Mouse (Mus musculus): Measurements from ENCODE around the gene Arl3.
"Not testable (repeated sequence)": the region's sequence is repeated elsewhere in the genome, so short reads cannot be mapped to it uniquely, and the experiment has no call there.

Arl3 gene

GRCm38 (mm10) chr19:46587823-46588508 lies 15.0 kb upstream of the Arl3 start:
- DNase-seq, result peak; percentile 81

- DNase-seq, result no peak
These were observed 2.2 kb upstream of the Arl3 start for GRCm38 (mm10) chr19:46575196-46575595.

GRCm38 (mm10) chr19:46573990-46574389 lies 992 bp upstream of the Arl3 start:
- peak; percentile 32 for DNase-seq

GRCm38 (mm10) chr19:46572548-46572947 lies 450 bp downstream of the Arl3 start:
- no peak for DNase-seq

- DNase-seq, result no peak
These were observed 1.1 kb downstream of the Arl3 start for GRCm38 (mm10) chr19:46571878-46572244.

- DNase-seq, result not testable (repeated sequence)
These were observed 1.7 kb downstream of the Arl3 start for GRCm38 (mm10) chr19:46571211-46571877.

GRCm38 (mm10) chr19:46564043-46564462 lies 8.9 kb downstream of the Arl3 start:
- DNase-seq, result no peak

- DNase-seq, result no peak
These were observed 9.4 kb downstream of the Arl3 start for GRCm38 (mm10) chr19:46563603-46564002.

- peak; percentile 83 for DNase-seq
These were observed 10.2 kb downstream of the Arl3 start for GRCm38 (mm10) chr19:46562581-46563515.

GRCm38 (mm10) chr19:46562132-46562531 lies 10.9 kb downstream of the Arl3 start:
- peak; percentile 80 for DNase-seq

- peak; percentile 71 for DNase-seq
These were observed 14.4 kb downstream of the Arl3 start for GRCm38 (mm10) chr19:46558631-46559030.

GRCm38 (mm10) chr19:46558009-46558408 lies 15.0 kb downstream of the Arl3 start:
- no peak for DNase-seq

GRCm38 (mm10) chr19:46553541-46553955 lies 19.4 kb downstream of the Arl3 start:
- no peak for DNase-seq

GRCm38 (mm10) chr19:46552496-46552895 lies 20.5 kb downstream of the Arl3 start:
- DNase-seq, result no peak

GRCm38 (mm10) chr19:46550385-46550784 lies 22.6 kb downstream of the Arl3 start:
- no peak for DNase-seq

GRCm38 (mm10) chr19:46548110-46548509 lies 24.9 kb downstream of the Arl3 start:
- no peak for DNase-seq

GRCm38 (mm10) chr19:46547565-46547964 lies 25.4 kb downstream of the Arl3 start:
- no peak for DNase-seq

- no peak for DNase-seq
These were observed 30.2 kb downstream of the Arl3 start for GRCm38 (mm10) chr19:46542750-46543149.

GRCm38 (mm10) chr19:46538213-46538612 lies 34.8 kb downstream of the Arl3 start:
- DNase-seq, result no peak

GRCm38 (mm10) chr19:46537357-46537756 lies 35.6 kb downstream of the Arl3 start:
- DNase-seq, result no peak

- no peak for DNase-seq
These were observed 38.4 kb downstream of the Arl3 start for GRCm38 (mm10) chr19:46534542-46535098.

- DNase-seq, result no peak
These were observed 39.5 kb downstream of the Arl3 start for GRCm38 (mm10) chr19:46533525-46533924.

GRCm38 (mm10) chr19:46533066-46533465 lies 39.9 kb downstream of the Arl3 start:
- no peak for DNase-seq
